Mouse (Mus musculus) MEL (cell line): Measurements from ENCODE around the gene Gm826. TPM values are rescaled to one million over a fixed set of nuclear protein-coding genes. Genes with fewer than 3 reads are reported as not detected.

Source experiments
- DNase-seq: peaks from one replicate; pipeline ENCODE4 v3.0.0; 2011; ENCODE audit warnings: low read depth, low spot score
- H3K27ac ChIP-seq: 2 replicates; pipeline ENCODE4 v1.5.1; 2012; ENCODE audit warnings: low read depth, mild to moderate bottlenecking, control low read depth, low read length, moderate library complexity; ENCODE audit not compliant: control insufficient read depth
- H3K27me3 ChIP-seq, 2 experiments: fragments of 150-350 bp in 1 of 2; sonication (generic) in 1 of 2; 2 replicates each; pipeline ENCODE4 v1.6.1; 2012; ENCODE audit warnings: low read length in 2 of 2, mild to moderate bottlenecking in 2 of 2, improper control_type of control experiment in 1 of 2, moderate library complexity in 1 of 2; ENCODE audit not compliant: insufficient read depth in 2 of 2, control insufficient read depth in 1 of 2
- H3K36me3 ChIP-seq, 2 experiments: 2 replicates each; pipeline ENCODE4 v1.6.1; 2012 to 2014; ENCODE audit warnings: low read length in 2 of 2, improper control_type of control experiment in 1 of 2, inconsistent platforms in 1 of 2, mild to moderate bottlenecking in 1 of 2; ENCODE audit not compliant: insufficient read depth in 2 of 2, control insufficient read depth in 1 of 2
- H3K4me1 ChIP-seq, 2 experiments: fragments of 150-350 bp in 1 of 2; sonication (generic) in 1 of 2; 2 replicates each; pipeline ENCODE4 v1.6.1; 2012; ENCODE audit warnings: low read length in 2 of 2, improper control_type of control experiment in 1 of 2, mild to moderate bottlenecking in 1 of 2; ENCODE audit not compliant: insufficient read depth in 2 of 2, control insufficient read depth in 1 of 2
- H3K4me3 ChIP-seq, 2 experiments: fragments of 150-350 bp in 1 of 2; sonication (generic) in 1 of 2; 2 replicates each; pipeline ENCODE4 v1.5.1; 2012; ENCODE audit warnings: low read depth in 2 of 2, low read length in 2 of 2, mild to moderate bottlenecking in 2 of 2, moderate library complexity in 2 of 2, control low read depth in 1 of 2, improper control_type of control experiment in 1 of 2; ENCODE audit not compliant: control insufficient read depth in 1 of 2, insufficient read depth in 1 of 2
- H3K79me2 ChIP-seq: 2 replicates; pipeline ENCODE4 v1.6.1; 2012; ENCODE audit warnings: mild to moderate bottlenecking, low read length, moderate library complexity; ENCODE audit not compliant: control insufficient read depth, poor library complexity, insufficient read depth
- H3K9ac ChIP-seq: 2 replicates; pipeline ENCODE4 v1.6.1; 2012; ENCODE audit warnings: low read depth, mild to moderate bottlenecking, control low read depth, low read length, moderate library complexity; ENCODE audit not compliant: control insufficient read depth, poor library complexity, severe bottlenecking
- H3K9me3 ChIP-seq: fragments of 150-350 bp; sonication (generic); replicated peaks from 2 replicates; pipeline ENCODE4 v1.6.1; 2012; ENCODE audit warnings: mild to moderate bottlenecking, low read length, improper control_type of control experiment, moderate library complexity; ENCODE audit not compliant: insufficient read depth
- BHLHE40 ChIP-seq: IDR thresholded peaks from 2 replicates; pipeline ENCODE4 v1.6.1; 2012; ENCODE audit warnings: low read depth, mild to moderate bottlenecking, inconsistent platforms, low read length, improper control_type of control experiment, borderline replicate concordance
- CHD2 ChIP-seq: IDR thresholded peaks from 2 replicates; pipeline ENCODE4 v1.6.1; 2011; ENCODE audit warnings: low read length, improper control_type of control experiment
- CTCF ChIP-seq, 3 experiments: IDR thresholded peaks in 2 of 3; conservative IDR thresholded peaks in 1 of 3; 2 replicates each; pipeline ENCODE4 v1.5.1; 2011 to 2012; ENCODE audit warnings: low read length in 3 of 3, low read depth in 2 of 3, mild to moderate bottlenecking in 2 of 3, improper control_type of control experiment in 1 of 3, inconsistent platforms in 1 of 3, mixed read lengths in 1 of 3, moderate library complexity in 1 of 3; ENCODE audit not compliant: control insufficient read depth in 1 of 3, insufficient read depth in 1 of 3, poor library complexity in 1 of 3, severe bottlenecking in 1 of 3
- E2F4 ChIP-seq: IDR thresholded peaks from 2 replicates; pipeline ENCODE4 v1.6.1; 2011; ENCODE audit warnings: low read depth, low read length, improper control_type of control experiment, borderline replicate concordance
- ELF1 ChIP-seq: IDR thresholded peaks from 2 replicates; pipeline ENCODE4 v1.6.1; 2014; ENCODE audit warnings: low read depth, mild to moderate bottlenecking, inconsistent platforms, low read length, improper control_type of control experiment, moderate library complexity
- EP300 ChIP-seq, 2 experiments: IDR thresholded peaks; 2 replicates each; pipeline ENCODE4 v1.6.1; 2011; ENCODE audit warnings: improper control_type of control experiment in 2 of 2, low read length in 2 of 2, low read depth in 1 of 2, mild to moderate bottlenecking in 1 of 2
- ETS1 ChIP-seq: IDR thresholded peaks from 2 replicates; pipeline ENCODE4 v1.6.1; 2012; ENCODE audit warnings: low read depth, mild to moderate bottlenecking, inconsistent platforms, low read length, improper control_type of control experiment, moderate library complexity
- GATA1 ChIP-seq: IDR thresholded peaks from 2 replicates; pipeline ENCODE4 v1.6.1; 2011; ENCODE audit warnings: low read depth, low read length, improper control_type of control experiment
- JUND ChIP-seq: IDR thresholded peaks from 2 replicates; pipeline ENCODE4 v1.6.1; 2011; ENCODE audit warnings: low read depth, mild to moderate bottlenecking, improper control_type of control experiment, low read length
- KAT2A ChIP-seq: conservative IDR thresholded peaks from 2 replicates; pipeline ENCODE4 v1.6.1; 2012; ENCODE audit warnings: low read depth, low read length, improper control_type of control experiment, inconsistent platforms
- MAZ ChIP-seq: IDR thresholded peaks from 2 replicates; pipeline ENCODE4 v1.6.1; 2012; ENCODE audit warnings: low read depth, mild to moderate bottlenecking, inconsistent platforms, low read length, improper control_type of control experiment
- MEF2A ChIP-seq: IDR thresholded peaks from 2 replicates; pipeline ENCODE4 v1.6.1; 2014; ENCODE audit warnings: low read depth, mild to moderate bottlenecking, inconsistent platforms, low read length, improper control_type of control experiment; ENCODE audit not compliant: poor library complexity, insufficient replicate concordance, severe bottlenecking; ENCODE audit errors: extremely low read depth
- MYB ChIP-seq: IDR thresholded peaks from 2 replicates; pipeline ENCODE4 v1.6.1; 2011; ENCODE audit warnings: mild to moderate bottlenecking, low read depth, low read length, improper control_type of control experiment
- NELFE ChIP-seq: IDR thresholded peaks from 2 replicates; pipeline ENCODE4 v1.6.1; 2011; ENCODE audit warnings: low read depth, low read length, improper control_type of control experiment
- POLR2AphosphoS2 ChIP-seq: IDR thresholded peaks from 2 replicates; pipeline ENCODE4 v1.6.1; 2011; ENCODE audit warnings: low read length, improper control_type of control experiment
- RAD21 ChIP-seq: IDR thresholded peaks from 2 replicates; pipeline ENCODE4 v1.6.1; 2011; ENCODE audit warnings: mild to moderate bottlenecking, low read depth, low read length, improper control_type of control experiment
- RCOR1 ChIP-seq: IDR thresholded peaks from 2 replicates; pipeline ENCODE4 v1.6.1; 2012; ENCODE audit warnings: low read depth, mild to moderate bottlenecking, inconsistent platforms, low read length, improper control_type of control experiment
- SIN3A ChIP-seq: IDR thresholded peaks from 2 replicates; pipeline ENCODE4 v1.6.1; 2012; ENCODE audit warnings: low read length, improper control_type of control experiment, inconsistent platforms
- SMC3 ChIP-seq: IDR thresholded peaks from 2 replicates; pipeline ENCODE4 v1.6.1; 2011; ENCODE audit warnings: low read depth, low read length, improper control_type of control experiment
- TAL1 ChIP-seq: IDR thresholded peaks from 2 replicates; pipeline ENCODE4 v1.6.1; 2012; ENCODE audit warnings: mild to moderate bottlenecking, inconsistent platforms, low read length, moderate library complexity, mixed read lengths
- TBP ChIP-seq: IDR thresholded peaks from 2 replicates; pipeline ENCODE4 v1.8.0; 2011; ENCODE audit warnings: low read depth, low read length, improper control_type of control experiment
- UBTF ChIP-seq: IDR thresholded peaks from 2 replicates; pipeline ENCODE4 v1.6.1; 2012; ENCODE audit warnings: low read depth, mild to moderate bottlenecking, inconsistent platforms, low read length, improper control_type of control experiment, moderate library complexity, borderline replicate concordance; ENCODE audit not compliant: insufficient read depth
- USF2 ChIP-seq, 2 experiments: IDR thresholded peaks; 2 replicates each; pipeline ENCODE4 v1.6.1; 2011 to 2012; ENCODE audit warnings: improper control_type of control experiment in 2 of 2, low read length in 2 of 2, borderline replicate concordance in 1 of 2, inconsistent platforms in 1 of 2, low read depth in 1 of 2, mild to moderate bottlenecking in 1 of 2; ENCODE audit not compliant: insufficient read depth in 1 of 2
- ZKSCAN1 ChIP-seq: IDR thresholded peaks from 2 replicates; pipeline ENCODE4 v1.6.1; 2012; ENCODE audit warnings: low read depth, mild to moderate bottlenecking, inconsistent platforms, low read length, improper control_type of control experiment, moderate library complexity
- ZMIZ1 ChIP-seq: IDR thresholded peaks from 2 replicates; pipeline ENCODE4 v1.6.1; 2012; ENCODE audit warnings: low read depth, mild to moderate bottlenecking, inconsistent platforms, low read length, improper control_type of control experiment, moderate library complexity
- ZNF384 ChIP-seq: IDR thresholded peaks from 2 replicates; pipeline ENCODE4 v1.6.1; 2012; ENCODE audit warnings: low read depth, mild to moderate bottlenecking, inconsistent platforms, low read length, improper control_type of control experiment
- polyA plus RNA-seq, 2 experiments: library from polyadenylated mRNA; stranded (reverse) in 1 of 2; unstranded in 1 of 2; fragments of >175 nt in 1 of 2; fragments of >200 nt in 1 of 2; gene quantifications; 2 replicates each; pipeline versions ENCODE4 v1.2.1 to v1.2.4; 2012; ENCODE audit warnings: low replicate concordance in 2 of 2, low read depth in 1 of 2; ENCODE audit not compliant: insufficient read length in 2 of 2, insufficient read depth in 1 of 2, missing spikeins in 1 of 2
- total RNA-seq: library from RNA; depleted of rRNA; stranded (reverse); fragments of 300-350 nt; gene quantifications from 2 replicates; pipeline ENCODE4 v1.2.3, GENCODE M21; 2012

The Gm826 gene
- total and polyA plus RNA-seq, 3 experiments: not detected

GRCm38 (mm10) chr2:160357442-160357841 is 23.5 kb upstream of the Gm826 start:
- no peaks in the 10 kb centered on the region for H3K4me1 ChIP-seq
- H3K79me2 ChIP-seq: no peaks in the 10 kb centered on the region
- H3K27ac ChIP-seq: no peak overlapping the region
- H3K4me3 ChIP-seq: no peak overlapping the region
- H3K9ac ChIP-seq: no peak overlapping the region
- TF ChIP-seq USF2 (IDR thresholded peaks at IDR 0.05; ENCODE audit: borderline replicate concordance in 1 of 2, insufficient read depth in 1 of 2, low read depth in 1 of 2, low read length in 2 of 2) (no peak), POLR2AphosphoS2 (no peak), TAL1 (no peak), RCOR1 (no peak), EP300 (IDR thresholded peaks at IDR 0.05; ENCODE audit: low read depth in 1 of 2, low read length in 2 of 2) (no peak), BHLHE40 (no peak), KAT2A (no peak), MAZ (no peak), SMC3 (no peak), TBP (no peak), ZMIZ1 (no peak), ZNF384 (no peak), ELF1 (no peak), MYB (no peak)
- TF ChIP-seq, all 39 proteins: peak for 0
- Histone ChIP-seq H3K9me3 (no peaks in the 10 kb centered on the region), H3K27me3 (no peaks in the 10 kb centered on the region), H3K36me3 (no peaks in the 10 kb centered on the region)
- no peak for DNase-seq

- Histone ChIP-seq H3K79me2 (no peaks in the 10 kb centered on the region), H3K36me3 (no peaks in the 10 kb centered on the region), H3K4me3 (no peak overlapping the region), H3K27me3 (no peaks in the 10 kb centered on the region), H3K27ac (no peak overlapping the region), H3K9me3 (no peaks in the 10 kb centered on the region), H3K4me1 (no peaks in the 10 kb centered on the region), H3K9ac (no peak overlapping the region)
- DNase-seq: peak; percentile 3
- TF ChIP-seq CTCF (IDR thresholded peaks at IDR 0.05 in 2 of 3, conservative IDR thresholded peaks at IDR 0.05 in 1 of 3; ENCODE audit: control insufficient read depth in 1 of 3, insufficient read depth in 1 of 3, low read depth in 2 of 3, low read length in 3 of 3, poor library complexity in 1 of 3, severe bottlenecking in 1 of 3) (0 out of 6 replicates have a peak, but pooled peaks of 1 of the 3 experiments have one; percentile 12), SMC3 (no peak)
Observed at GRCm38 (mm10) chr2:160356132-160356531, 22.2 kb upstream of the Gm826 start.

GRCm38 (mm10) chr2:160354319-160354718 is 20.4 kb upstream of the Gm826 start:
- DNase-seq: no peak
- Histone ChIP-seq H3K27me3 (no peaks in the 10 kb centered on the region), H3K4me1 (no peaks in the 10 kb centered on the region), H3K4me3 (no peak overlapping the region), H3K27ac (no peak overlapping the region), H3K36me3 (no peaks in the 10 kb centered on the region), H3K79me2 (no peaks in the 10 kb centered on the region), H3K9me3 (no peaks in the 10 kb centered on the region)
- TF ChIP-seq TAL1 (no peak), MAZ (no peak), RCOR1 (no peak), JUND (no peak), E2F4 (no peak), SIN3A (no peak), NELFE (no peak), CHD2 (no peak), RAD21 (no peak), ZNF384 (no peak), ZKSCAN1 (no peak), MEF2A (no peak), UBTF (no peak), KAT2A (no peak), GATA1 (no peak), ETS1 (no peak), MYB (no peak), EP300 (IDR thresholded peaks at IDR 0.05; ENCODE audit: low read depth in 1 of 2, low read length in 2 of 2) (no peak)
- TF ChIP-seq, all 39 proteins: peak for 0
- no peak overlapping the region for H3K9ac ChIP-seq
